Mouse (Mus musculus) embryonic fibroblast, embryonic 13.5 days (primary cell): ENCODE data around the gene Mta1. TPM values are rescaled to one million over a fixed set of nuclear protein-coding genes. Genes with fewer than 3 reads are reported as not detected.

Source experiments
- H3K27ac ChIP-seq: 2 replicates; pipeline ENCODE4 v1.5.1; 2012; ENCODE audit warnings: low read length, control low read depth, inconsistent platforms; ENCODE audit not compliant: insufficient read depth
- H3K4me1 ChIP-seq: 2 replicates; pipeline ENCODE4 v1.6.1; 2011; ENCODE audit warnings: low read length; ENCODE audit not compliant: control insufficient read depth, insufficient read depth
- H3K4me3 ChIP-seq: 2 replicates; pipeline ENCODE4 v1.5.1; 2011; ENCODE audit warnings: mild to moderate bottlenecking, control low read depth, low read length; ENCODE audit not compliant: insufficient read depth
- CTCF ChIP-seq: IDR thresholded peaks from 2 replicates; pipeline ENCODE4 v1.5.1; 2011; ENCODE audit warnings: mild to moderate bottlenecking, control low read depth, low read length, moderate library complexity, borderline replicate concordance; ENCODE audit not compliant: insufficient read depth
- POLR2A ChIP-seq: IDR thresholded peaks from 2 replicates; pipeline ENCODE4 v1.6.1; 2011; ENCODE audit warnings: low read depth, mild to moderate bottlenecking, control low read depth, low read length, moderate library complexity
- polyA plus RNA-seq: library from polyadenylated mRNA; stranded (reverse); fragments of >200 nt; gene quantifications from 2 replicates; pipeline ENCODE4 v1.2.4, GENCODE M21; 2011; ENCODE audit warnings: low read depth; ENCODE audit not compliant: missing spikeins, insufficient read length

Mta1 gene
- polyA plus RNA-seq, 1 experiment = 86.5 TPM

DNA sequence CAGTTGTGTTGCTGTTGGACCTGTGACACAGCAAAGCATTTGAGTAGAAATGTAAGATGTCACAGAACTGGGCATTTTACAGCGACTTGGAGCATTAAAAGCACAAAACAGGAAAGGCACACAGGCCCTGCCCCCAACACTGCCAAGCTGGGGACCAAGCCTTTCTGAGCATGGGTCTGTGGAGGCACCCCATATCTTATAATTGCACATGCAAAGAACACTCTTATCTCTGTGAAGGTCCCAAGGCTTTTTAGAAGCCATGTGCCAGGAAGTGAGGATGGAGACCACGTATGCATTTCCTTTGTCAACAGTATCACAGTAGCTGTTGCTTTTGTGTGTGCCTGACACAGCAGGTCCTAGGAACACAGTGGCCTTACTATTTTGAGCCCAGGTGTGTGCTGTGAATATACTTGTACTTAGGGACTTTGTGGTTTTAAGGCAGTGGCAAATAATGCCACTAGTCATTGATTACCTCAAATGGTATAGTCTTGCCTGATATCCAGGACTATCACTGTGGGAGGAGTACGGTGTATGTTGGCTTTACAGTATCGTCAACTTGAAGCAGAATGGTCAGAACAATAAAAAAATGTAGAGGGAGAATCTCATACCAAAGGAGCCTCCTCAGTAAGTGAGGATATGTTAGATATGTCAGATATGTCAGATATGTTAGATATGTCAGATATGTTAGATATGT, 9.5 kb downstream of the Mta1 start:
- no peak overlapping the region for H3K4me3 ChIP-seq
- no peak overlapping the region for H3K27ac ChIP-seq
- peaks cover 12% of the 10 kb centered on the region for H3K4me1 ChIP-seq
- no peak for TF ChIP-seq CTCF
- TF ChIP-seq POLR2A = no peak

DNA sequence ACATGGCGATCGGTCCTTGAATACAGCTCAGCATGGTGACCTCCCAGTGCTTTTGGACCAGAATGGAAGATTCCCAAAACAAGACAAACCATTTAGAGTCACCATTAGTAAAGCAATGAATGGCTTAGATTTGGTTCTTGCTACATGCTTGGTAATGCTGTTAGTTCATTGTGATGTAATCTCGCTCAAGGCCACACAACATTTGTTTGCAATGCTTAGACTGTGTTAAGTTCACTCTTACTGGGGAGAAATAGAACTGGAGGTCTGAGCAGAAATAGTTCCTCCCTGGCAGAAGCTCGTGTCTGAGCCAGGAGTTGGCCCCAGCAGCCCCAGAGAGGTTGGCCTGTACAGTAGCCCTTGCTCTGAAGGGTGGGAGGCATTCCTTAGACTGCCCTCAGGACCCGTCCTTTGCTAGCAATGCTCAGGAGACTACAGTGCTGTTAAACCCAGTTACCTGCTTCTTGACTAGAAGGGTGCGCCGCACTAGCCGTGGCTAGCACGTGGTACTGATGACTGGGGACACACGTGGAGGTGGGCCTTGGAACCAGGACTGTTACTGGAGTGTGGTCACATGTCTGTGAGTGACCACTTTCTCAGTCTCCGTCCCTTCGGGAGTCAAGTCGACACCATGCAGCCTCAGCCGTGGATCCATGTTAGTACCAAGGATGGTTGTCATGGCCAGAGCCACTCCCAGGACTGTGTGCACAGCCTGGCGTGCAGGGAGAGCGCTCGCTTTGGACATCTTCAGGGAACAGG, 10.6 kb downstream of the Mta1 start:
- peaks cover 12% of the 10 kb centered on the region for H3K4me1 ChIP-seq
- TF ChIP-seq POLR2A = no peak
- no peak for TF ChIP-seq CTCF
- no peak overlapping the region for H3K4me3 ChIP-seq
- H3K27ac ChIP-seq = no peak overlapping the region

- Histone ChIP-seq H3K4me3 (no peak overlapping the region), H3K4me1 (peaks cover 12% of the 10 kb centered on the region), H3K27ac (no peak overlapping the region)
- TF ChIP-seq POLR2A = no peak
- TF ChIP-seq CTCF = no peak
Observed at GRCm38 (mm10) chr12:113109801-113110200, 11.7 kb downstream of the Mta1 start.

DNA sequence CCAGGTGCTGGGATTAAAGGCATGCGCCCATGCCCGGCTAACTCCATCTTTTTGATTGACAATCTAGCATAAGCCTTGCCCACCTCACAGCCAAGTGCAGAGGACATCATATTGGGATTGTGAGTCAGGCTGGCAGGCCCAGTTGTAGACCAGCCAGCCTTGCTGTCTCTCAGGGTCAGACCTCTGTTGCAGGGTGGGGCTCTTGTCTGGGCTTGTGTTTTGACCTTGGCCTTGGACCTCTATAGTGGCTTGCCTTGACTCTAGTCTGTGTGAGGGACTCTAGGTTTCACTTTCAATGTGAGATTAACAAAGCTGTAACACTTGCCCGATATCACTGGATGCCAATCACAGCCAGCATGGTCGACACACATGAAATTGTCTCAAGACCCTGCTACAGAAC, 16.1 kb downstream of the Mta1 start:
- Histone ChIP-seq H3K4me3 (no peak overlapping the region), H3K4me1 (no peaks in the 10 kb centered on the region), H3K27ac (no peak overlapping the region)
- TF ChIP-seq POLR2A (no peak), CTCF (no peak)

GRCm38 (mm10) chr12:113114856-113115538, 16.9 kb downstream of the Mta1 start:
- TF ChIP-seq POLR2A (no peak), CTCF (no peak)
- Histone ChIP-seq H3K4me3 (no peak overlapping the region), H3K27ac (no peak overlapping the region), H3K4me1 (no peaks in the 10 kb centered on the region)

DNA sequence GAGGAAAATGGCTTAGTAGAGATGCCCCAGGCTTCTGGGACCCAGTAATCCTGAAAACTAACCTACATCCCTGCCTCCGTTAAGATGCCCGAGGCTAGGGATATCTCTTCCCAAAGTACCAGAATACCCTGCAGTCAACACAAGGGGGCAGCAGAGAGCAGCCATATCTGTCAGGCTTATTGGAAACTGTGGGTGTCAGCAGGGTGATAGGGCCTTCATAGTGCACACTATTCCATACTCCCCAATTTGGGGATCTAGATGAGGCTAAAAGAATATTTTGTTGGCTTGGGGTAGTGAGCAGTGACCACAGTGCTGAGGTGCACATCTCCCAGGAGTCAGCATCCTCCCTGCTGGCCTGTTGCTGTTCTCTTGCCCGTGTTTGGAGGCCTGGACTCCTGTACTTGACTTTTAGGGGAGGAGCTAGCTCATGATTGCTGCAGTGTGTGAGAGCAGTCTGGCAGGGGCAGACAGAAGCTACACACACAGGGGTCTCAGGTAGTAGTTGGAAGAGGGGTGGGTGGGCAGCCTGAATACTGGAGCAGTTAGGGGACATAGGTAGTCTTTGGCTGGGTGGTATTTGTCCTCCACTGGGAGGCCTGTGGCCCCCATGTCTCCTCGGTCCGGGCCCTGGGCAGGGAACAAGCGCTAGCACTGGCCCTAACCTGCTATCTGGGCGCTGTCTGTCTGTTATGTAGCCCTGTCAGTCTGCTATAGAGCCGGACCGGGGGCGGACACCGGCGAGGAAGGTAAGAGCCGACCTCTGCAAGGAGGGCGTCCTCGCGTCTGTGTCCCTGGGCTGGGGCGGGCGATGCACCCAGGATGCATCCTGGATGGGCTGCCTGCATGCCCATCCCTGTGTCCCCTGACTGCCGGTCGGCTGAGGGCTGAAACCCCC, 21.7 kb downstream of the Mta1 start:
- Histone ChIP-seq H3K4me1 (no peaks in the 10 kb centered on the region), H3K4me3 (no peak overlapping the region), H3K27ac (no peak overlapping the region)
- TF ChIP-seq CTCF = peak; percentile 66; the same call in 1 of the 2 replicates
- no peak for TF ChIP-seq POLR2A

DNA sequence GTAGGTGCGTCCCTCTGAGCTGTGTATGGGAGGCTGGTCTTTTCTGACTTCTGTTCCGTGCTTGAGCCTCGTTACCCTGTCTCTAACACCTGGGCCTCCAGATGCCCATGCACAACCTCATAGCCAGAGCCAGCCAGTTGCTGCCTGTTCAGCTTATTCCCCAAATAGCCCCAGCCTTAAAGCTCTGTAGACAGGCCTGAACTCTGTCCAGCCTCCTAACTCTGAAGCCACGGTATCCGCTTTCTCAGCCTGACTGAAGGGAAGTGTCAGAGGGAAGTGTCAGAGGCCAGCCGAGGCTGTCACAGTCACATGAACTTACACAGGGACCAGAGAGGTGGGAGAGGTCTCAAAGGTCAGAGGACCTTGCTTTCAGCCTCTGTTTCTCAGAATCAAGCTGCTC, 26.6 kb downstream of the Mta1 start:
- Histone ChIP-seq H3K27ac (no peak overlapping the region), H3K4me3 (no peak overlapping the region), H3K4me1 (no peaks in the 10 kb centered on the region)
- TF ChIP-seq POLR2A = no peak
- no peak for TF ChIP-seq CTCF

DNA sequence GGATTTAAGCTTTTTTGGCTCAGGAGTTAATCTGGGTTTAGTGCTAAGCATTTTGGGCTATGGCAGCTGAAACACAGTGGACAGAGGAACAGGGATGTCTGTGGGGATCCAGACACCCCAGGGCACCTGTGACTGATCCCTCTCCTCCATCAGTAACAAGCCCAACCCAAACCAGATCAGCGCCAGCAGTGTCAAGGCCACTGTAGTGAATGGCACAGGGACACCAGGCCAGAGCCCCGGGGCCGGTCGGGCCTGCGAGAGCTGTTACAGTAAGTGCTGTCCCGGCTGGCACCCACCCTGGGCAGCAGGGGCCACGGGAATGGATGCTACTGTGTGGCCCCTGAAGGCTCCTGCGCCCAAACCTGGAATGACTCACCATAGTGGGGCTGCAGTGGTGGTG, 32.7 kb downstream of the Mta1 start:
- TF ChIP-seq POLR2A (no peak), CTCF (no peak)
- Histone ChIP-seq H3K4me3 (no peak overlapping the region), H3K27ac (no peak overlapping the region), H3K4me1 (no peaks in the 10 kb centered on the region)

- TF ChIP-seq CTCF (no peak), POLR2A (no peak)
- H3K4me3 ChIP-seq = no peak overlapping the region
Observed at GRCm38 (mm10) chr12:113131601-113132000, 33.5 kb downstream of the Mta1 start.

DNA sequence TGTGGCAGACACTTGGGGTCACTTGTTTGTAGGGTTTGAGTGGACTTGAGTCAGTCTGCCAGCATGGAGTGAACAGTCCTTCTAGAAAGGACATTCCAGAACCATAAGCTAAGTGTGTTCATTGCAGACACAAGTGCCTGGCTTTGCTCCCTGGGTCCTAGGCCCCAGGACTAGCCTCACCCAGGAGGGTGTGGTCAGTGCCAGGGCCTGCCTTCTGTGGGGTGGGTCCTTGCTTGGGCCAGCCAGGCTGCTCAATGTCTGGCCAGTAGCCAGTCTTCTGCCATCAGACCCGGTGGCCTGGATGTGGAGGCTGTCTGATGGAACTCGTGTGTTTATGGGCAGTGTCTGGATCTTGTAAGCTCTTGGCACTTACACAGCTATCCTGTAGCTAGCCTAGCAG, 34.5 kb downstream of the Mta1 start:
- H3K4me3 ChIP-seq = no peak overlapping the region
- H3K27ac ChIP-seq = no peak overlapping the region
- TF ChIP-seq CTCF = no peak
- no peak for TF ChIP-seq POLR2A
- no peaks in the 10 kb centered on the region for H3K4me1 ChIP-seq

More at GRCm38 (mm10) chr12:113131601-113132000, 33.5 kb downstream of the Mta1 start:
- Histone ChIP-seq H3K4me1 (no peaks in the 10 kb centered on the region), H3K27ac (no peak overlapping the region)
